Mouse (Mus musculus): ENCODE measurements around the gene Gstp3. TPM values are rescaled to one million over a fixed set of nuclear protein-coding genes. Genes with fewer than 3 reads are reported as not detected.

Gene Gstp3
- total and polyA plus RNA-seq, 2 experiments from 2014 or later, result not detected

DNA sequence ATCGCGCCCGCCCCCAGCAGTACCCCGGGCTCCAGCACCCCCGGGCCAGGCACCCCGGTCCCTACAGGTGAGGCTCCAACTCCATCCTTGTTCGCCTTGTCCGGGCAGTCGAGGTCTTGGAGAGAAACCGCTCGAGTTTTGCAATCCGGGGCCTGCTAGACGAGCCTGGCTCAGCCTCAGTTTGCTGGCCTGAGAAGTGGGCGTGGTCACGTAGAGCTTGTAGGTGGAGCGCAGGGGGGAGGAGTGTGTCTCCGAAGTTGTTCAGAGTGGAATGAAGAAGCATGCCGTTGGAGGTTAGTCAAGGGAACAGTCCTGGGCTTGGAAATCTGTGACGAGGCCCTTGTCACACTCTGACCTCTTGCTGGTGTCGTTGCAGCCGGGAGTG lies 38.1 kb upstream of the Gstp3 start:
- Histone ChIP-seq H3K4me1 (ENCODE audit: insufficient read depth) (0 out of 2 replicates have a peak, but pooled peaks cover 11% of the 10 kb centered on the region), H3K27me3 (ENCODE audit: insufficient read depth, low read length) (no peaks in the 10 kb centered on the region), H3K9me3 (ENCODE audit: low read length) (no peaks in the 10 kb centered on the region), H3K9ac (peak overlapping the region; percentile 39; the same call in 1 of the 2 replicates), H3K4me2 (ENCODE audit: low read depth) (peak overlapping the region; percentile 72), H3K36me3 (ENCODE audit: insufficient read depth) (no peaks in the 10 kb centered on the region; the same call in 1 of the 2 replicates), H3K4me3 (ENCODE audit: low read depth, low read length) (peak overlapping the region; percentile 56), H3K27ac (ENCODE audit: low read depth, low read length) (0 out of 2 replicates have a peak overlapping the region, but pooled peaks have one; percentile 36)
- 2% methylated on average over 21 of the region's 21 CpGs for WGBS
- ATAC-seq, result no peak
- DNase-seq, result no peak
- TF ChIP-seq CTCF (IDR thresholded peaks at IDR 0.05; ENCODE audit: low read depth), result no peak

DNA sequence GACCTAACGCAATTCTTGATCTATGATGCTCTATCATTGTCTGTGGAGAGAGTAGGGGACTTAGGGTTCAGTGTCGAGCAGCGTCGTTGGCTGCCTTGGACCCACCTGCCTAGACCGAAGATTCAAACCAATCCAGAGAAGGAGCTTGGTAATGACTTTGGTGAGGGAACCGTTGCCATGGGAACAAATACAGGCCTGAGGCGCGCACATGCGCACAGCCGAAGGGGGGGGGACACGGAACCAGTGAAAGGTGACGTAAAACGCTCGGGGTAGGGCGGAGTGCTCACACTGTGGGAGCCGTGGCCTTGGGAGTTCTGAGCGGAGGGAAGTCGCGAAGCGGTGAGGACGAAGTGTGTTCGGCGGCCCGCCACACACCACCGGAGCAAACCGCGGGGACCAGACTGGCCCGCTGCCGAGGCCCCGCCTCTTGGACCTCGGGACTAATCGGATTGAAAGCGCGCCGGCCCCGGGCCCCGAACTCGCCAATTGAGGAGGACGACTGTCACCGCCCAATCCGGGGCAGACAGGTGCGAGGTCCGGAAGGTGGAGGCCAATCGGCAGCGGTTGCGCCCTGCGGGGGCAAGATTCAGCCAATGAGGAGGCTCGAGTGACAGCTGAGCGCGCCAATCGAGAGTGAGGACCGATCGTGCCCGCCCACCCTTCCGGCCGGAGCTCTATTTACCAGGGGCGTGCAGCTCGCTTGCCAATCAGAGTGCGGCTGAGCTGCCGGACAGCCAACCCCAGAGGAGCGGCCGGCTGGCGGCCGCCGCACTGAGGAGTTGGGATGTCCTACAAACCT lies 37.5 kb upstream of the Gstp3 start, which contains the start of gene Cdk2ap2:
Gene Cdk2ap2 (plus strand): TSS at position 541 of the 799 bp plus-strand sequence.
- Histone ChIP-seq H3K9ac (peak within 1 kb of the TSS; percentile 51), H3K4me2 (ENCODE audit: low read depth) (peak within 1 kb of the TSS; percentile 72), H3K9me3 (ENCODE audit: low read length) (no peaks in the 10 kb centered on the region), H3K4me1 (ENCODE audit: insufficient read depth) (0 out of 2 replicates have a peak, but pooled peaks cover 11% of the 10 kb centered on the region), H3K27ac (ENCODE audit: low read depth, low read length) (peak within 1 kb of the TSS; percentile 80), H3K4me3 (ENCODE audit: low read depth, low read length) (peak within 1 kb of the TSS; percentile 56), H3K36me3 (ENCODE audit: insufficient read depth) (no peaks in the 10 kb centered on the region), H3K27me3 (ENCODE audit: insufficient read depth, low read length) (no peaks in the 10 kb centered on the region)
- ATAC-seq (peak; percentile 94), DNase-seq (peak; percentile 99)
- 2% methylated on average over 63 of the region's 65 CpGs for WGBS
- TF ChIP-seq CTCF (IDR thresholded peaks at IDR 0.05; ENCODE audit: low read depth), result no peak

DNA sequence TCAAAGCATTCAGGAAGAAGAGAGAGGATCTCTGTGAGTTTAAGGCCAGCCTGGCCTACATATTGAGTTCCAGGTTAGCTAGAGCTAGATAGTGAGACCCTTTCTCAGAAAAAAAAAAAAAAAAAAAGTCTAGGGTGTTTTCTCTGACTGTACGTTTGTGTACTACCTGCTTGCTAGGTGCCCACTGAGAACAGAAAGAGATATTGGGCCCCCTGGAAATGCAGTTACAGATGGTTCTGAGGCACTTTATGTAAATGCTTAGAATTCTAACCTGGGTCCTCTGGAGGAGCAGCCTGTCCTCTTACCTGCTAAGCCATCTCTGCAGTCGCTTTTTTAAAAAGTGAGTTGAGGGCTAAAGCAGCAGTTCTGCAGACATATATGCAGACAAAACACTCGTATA lies 36.4 kb upstream of the Gstp3 start:
- H3K27me3 ChIP-seq (ENCODE audit: insufficient read depth, low read length), result no peaks in the 10 kb centered on the region
- no peak overlapping the region for H3K27ac ChIP-seq (ENCODE audit: low read depth, low read length)
- peak overlapping the region; percentile 51; the same call in 1 of the 2 replicates for H3K9ac ChIP-seq
- TF ChIP-seq CTCF (IDR thresholded peaks at IDR 0.05; ENCODE audit: low read depth), result no peak
- no peaks in the 10 kb centered on the region for H3K9me3 ChIP-seq (ENCODE audit: low read length)
- H3K4me1 ChIP-seq (ENCODE audit: insufficient read depth), result 0 out of 2 replicates have a peak, but pooled peaks cover 11% of the 10 kb centered on the region
- 73% methylated on average over 3 of the region's 3 CpGs for WGBS
- H3K4me3 ChIP-seq (ENCODE audit: low read depth, low read length), result 0 out of 2 replicates have a peak overlapping the region, but pooled peaks have one; percentile 56
- peak overlapping the region; percentile 72 for H3K4me2 ChIP-seq (ENCODE audit: low read depth)
- DNase-seq (no peak), ATAC-seq (no peak)
- no peaks in the 10 kb centered on the region for H3K36me3 ChIP-seq (ENCODE audit: insufficient read depth)

DNA sequence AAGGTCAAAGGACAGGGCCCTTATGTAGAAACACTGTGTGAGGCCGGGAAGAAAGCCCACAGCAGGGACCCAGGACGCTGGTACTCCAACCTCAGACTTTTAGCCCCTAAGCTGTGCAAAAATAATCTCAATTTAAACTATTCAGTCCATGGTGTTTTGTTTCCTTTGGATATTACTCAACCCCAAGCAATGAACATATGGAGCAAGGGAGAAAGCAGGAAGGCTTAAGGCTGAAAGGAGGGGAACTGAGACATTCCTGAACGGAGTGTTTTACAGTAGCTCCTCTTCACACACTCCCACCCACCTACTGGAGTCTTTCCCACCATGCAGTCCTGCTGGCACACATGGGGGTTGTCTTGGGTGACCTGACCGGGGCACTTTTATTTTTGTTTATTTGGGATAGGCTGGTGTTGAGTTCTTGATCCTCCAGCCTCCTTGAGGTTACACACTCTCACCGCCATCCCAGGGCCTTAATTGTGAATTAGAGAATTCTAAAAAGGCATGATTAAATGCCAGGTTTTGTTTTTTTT lies 35.5 kb upstream of the Gstp3 start:
- no peaks in the 10 kb centered on the region for H3K27me3 ChIP-seq (ENCODE audit: insufficient read depth, low read length)
- ATAC-seq (no peak), DNase-seq (no peak)
- H3K36me3 ChIP-seq (ENCODE audit: insufficient read depth), result no peaks in the 10 kb centered on the region
- WGBS, result 85% methylated on average over 5 of the region's 5 CpGs
- no peak for TF ChIP-seq CTCF (IDR thresholded peaks at IDR 0.05; ENCODE audit: low read depth)
- no peak overlapping the region for H3K4me2 ChIP-seq (ENCODE audit: low read depth)
- H3K4me3 ChIP-seq (ENCODE audit: low read depth, low read length), result no peak overlapping the region
- no peaks in the 10 kb centered on the region for H3K9me3 ChIP-seq (ENCODE audit: low read length)
- 0 out of 2 replicates have a peak, but pooled peaks cover 5% of the 10 kb centered on the region for H3K4me1 ChIP-seq (ENCODE audit: insufficient read depth)
- H3K9ac ChIP-seq, result no peak overlapping the region
- no peak overlapping the region for H3K27ac ChIP-seq (ENCODE audit: low read depth, low read length)

DNA sequence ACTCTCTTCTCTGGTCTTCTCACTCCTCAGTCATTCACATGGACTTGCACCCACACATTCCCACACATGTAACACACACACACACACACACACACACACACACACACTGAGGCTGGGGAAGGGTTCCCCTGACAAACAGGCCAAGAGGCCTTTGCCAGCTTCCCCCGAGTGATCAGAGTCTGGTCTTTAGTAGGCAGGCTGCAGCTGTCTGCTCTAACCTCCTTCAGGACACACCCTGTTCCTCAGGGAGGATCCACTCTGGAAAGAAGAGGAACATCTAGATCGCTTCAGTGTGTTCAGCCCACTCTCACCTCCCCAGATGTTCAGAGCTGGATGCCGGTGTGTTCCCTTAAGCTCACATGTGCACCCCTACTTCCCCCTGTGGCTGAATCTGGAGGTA lies 35.0 kb upstream of the Gstp3 start:
- Histone ChIP-seq H3K36me3 (ENCODE audit: insufficient read depth) (no peaks in the 10 kb centered on the region), H3K27ac (ENCODE audit: low read depth, low read length) (no peak overlapping the region), H3K4me3 (ENCODE audit: low read depth, low read length) (no peak overlapping the region), H3K4me1 (ENCODE audit: insufficient read depth) (0 out of 2 replicates have a peak, but pooled peaks cover 5% of the 10 kb centered on the region), H3K27me3 (ENCODE audit: insufficient read depth, low read length) (no peaks in the 10 kb centered on the region), H3K4me2 (ENCODE audit: low read depth) (no peak overlapping the region), H3K9ac (no peak overlapping the region), H3K9me3 (ENCODE audit: low read length) (no peaks in the 10 kb centered on the region)
- DNase-seq (no peak), ATAC-seq (no peak)
- 85% methylated on average over 3 of the region's 3 CpGs for WGBS
- TF ChIP-seq CTCF (IDR thresholded peaks at IDR 0.05; ENCODE audit: low read depth), result no peak

DNA sequence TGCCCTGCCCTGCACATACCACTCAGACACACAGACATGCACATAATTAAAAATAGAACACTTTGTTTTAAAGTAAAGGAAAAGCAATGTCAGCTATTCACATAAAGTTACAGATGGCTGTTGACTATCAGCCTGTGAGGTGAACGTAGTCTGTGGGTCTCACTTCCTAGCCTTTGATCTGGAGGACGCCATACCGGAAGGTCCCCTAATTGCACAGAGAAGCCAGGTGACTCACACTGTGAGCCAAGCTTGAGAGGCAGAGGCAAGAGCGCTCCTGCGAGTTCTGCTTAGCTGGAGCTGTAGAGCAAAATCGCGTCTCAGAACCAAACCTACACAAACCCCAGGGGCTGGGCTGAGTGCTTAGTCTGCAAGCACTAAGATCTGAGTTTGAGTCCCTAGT lies 34.4 kb upstream of the Gstp3 start:
- H3K27me3 ChIP-seq (ENCODE audit: insufficient read depth, low read length), result no peaks in the 10 kb centered on the region
- no peak overlapping the region for H3K9ac ChIP-seq
- WGBS, result 71% methylated on average over 7 of the region's 7 CpGs
- DNase-seq (no peak), ATAC-seq (no peak)
- no peak for TF ChIP-seq CTCF (IDR thresholded peaks at IDR 0.05; ENCODE audit: low read depth)
- no peaks in the 10 kb centered on the region for H3K9me3 ChIP-seq (ENCODE audit: low read length)
- H3K36me3 ChIP-seq (ENCODE audit: insufficient read depth), result no peaks in the 10 kb centered on the region
- H3K4me2 ChIP-seq (ENCODE audit: low read depth), result no peak overlapping the region
- H3K4me3 ChIP-seq (ENCODE audit: low read depth, low read length), result no peak overlapping the region
- H3K4me1 ChIP-seq (ENCODE audit: insufficient read depth), result 0 out of 2 replicates have a peak, but pooled peaks cover 5% of the 10 kb centered on the region
- H3K27ac ChIP-seq (ENCODE audit: low read depth, low read length), result no peak overlapping the region

DNA sequence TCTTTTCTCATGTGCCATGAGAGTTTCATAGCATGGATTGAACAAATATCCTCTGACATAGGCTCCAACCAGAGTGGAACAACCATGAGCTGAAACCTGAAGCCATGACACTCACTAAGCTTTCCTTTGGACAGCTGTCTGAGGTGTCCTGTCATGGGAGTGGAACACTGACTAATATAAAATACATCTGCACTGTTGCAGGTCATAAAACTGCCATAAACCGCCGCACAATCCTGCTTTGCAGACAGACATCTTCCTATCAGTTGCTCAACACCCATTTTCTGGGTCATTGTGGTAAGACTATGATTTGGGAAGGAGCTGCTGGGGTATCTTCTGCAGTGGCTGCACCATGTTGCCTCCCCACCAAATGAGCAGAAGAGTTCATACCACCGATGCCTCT lies 33.4 kb upstream of the Gstp3 start:
- H3K4me2 ChIP-seq (ENCODE audit: low read depth), result no peak overlapping the region
- no peaks in the 10 kb centered on the region for H3K27me3 ChIP-seq (ENCODE audit: insufficient read depth, low read length)
- H3K36me3 ChIP-seq (ENCODE audit: insufficient read depth), result no peaks in the 10 kb centered on the region
- no peak overlapping the region for H3K9ac ChIP-seq
- TF ChIP-seq CTCF (IDR thresholded peaks at IDR 0.05; ENCODE audit: low read depth), result no peak
- DNase-seq, result no peak
- H3K4me1 ChIP-seq (ENCODE audit: insufficient read depth), result 0 out of 2 replicates have a peak, but pooled peaks cover 5% of the 10 kb centered on the region
- 85% methylated on average over 3 of the region's 3 CpGs for WGBS
- ATAC-seq, result no peak
- no peak overlapping the region for H3K27ac ChIP-seq (ENCODE audit: low read depth, low read length)
- no peaks in the 10 kb centered on the region for H3K9me3 ChIP-seq (ENCODE audit: low read length)
- no peak overlapping the region for H3K4me3 ChIP-seq (ENCODE audit: low read depth, low read length)

All from forebrain, postnatal 0 days (tissue).